Mouse (Mus musculus): ENCODE measurements around the gene Nudt15. TPM values are rescaled to one million over a fixed set of nuclear protein-coding genes. Genes with fewer than 3 reads are reported as not detected.
A peak's percentile ranks its signal among the peaks of the same experiment; 100 is the strongest.

Nudt15 gene
- polyA plus RNA-seq, 1 experiment from 2014 or later = 6.8 TPM

- Histone ChIP-seq H3K9ac (replicated peaks; ENCODE audit: low read depth, low read length) (no peak overlapping the region), H3K27ac (ENCODE audit: low read length) (no peak overlapping the region), H3K9me3 (ENCODE audit: control insufficient read depth, low read depth, low read length) (no peaks in the 10 kb centered on the region), H3K27me3 (ENCODE audit: control insufficient read depth, insufficient read depth, low read length) (no peaks in the 10 kb centered on the region), H3K36me3 (ENCODE audit: control insufficient read depth, insufficient read depth, low read length) (no peaks in the 10 kb centered on the region), H3K4me1 (ENCODE audit: control insufficient read depth, insufficient read depth, low read length) (no peaks in the 10 kb centered on the region), H3K4me3 (ENCODE audit: low read depth, low read length) (no peak overlapping the region), H3K4me2 (replicated peaks; ENCODE audit: low read depth, low read length) (no peak overlapping the region)
- 74% methylated on average over 3 of the region's 3 CpGs for WGBS
- ATAC-seq (ENCODE audit: insufficient number of reproducible peaks, insufficient read depth, low FRiP score, low read depth) = no peak
These were observed 63.5 kb downstream of the Nudt15 start for GRCm38 (mm10) chr14:73484366-73485110.

- Histone ChIP-seq H3K9ac (replicated peaks; ENCODE audit: low read depth, low read length) (no peak overlapping the region), H3K4me3 (ENCODE audit: low read depth, low read length) (no peak overlapping the region), H3K36me3 (ENCODE audit: control insufficient read depth, insufficient read depth, low read length) (no peaks in the 10 kb centered on the region), H3K4me2 (replicated peaks; ENCODE audit: low read depth, low read length) (no peak overlapping the region), H3K9me3 (ENCODE audit: control insufficient read depth, low read depth, low read length) (no peaks in the 10 kb centered on the region), H3K27me3 (ENCODE audit: control insufficient read depth, insufficient read depth, low read length) (no peaks in the 10 kb centered on the region), H3K27ac (ENCODE audit: low read length) (no peak overlapping the region), H3K4me1 (ENCODE audit: control insufficient read depth, insufficient read depth, low read length) (no peaks in the 10 kb centered on the region)
- WGBS = 67% methylated on average over 5 of the region's 5 CpGs
- ATAC-seq (ENCODE audit: insufficient number of reproducible peaks, insufficient read depth, low FRiP score, low read depth) = no peak
These were observed 64.4 kb downstream of the Nudt15 start for GRCm38 (mm10) chr14:73483516-73484229.

GRCm38 (mm10) chr14:73479771-73480170 lies 68.3 kb downstream of the Nudt15 start:
- H3K4me2 ChIP-seq (replicated peaks; ENCODE audit: low read depth, low read length) = no peak overlapping the region
- H3K4me1 ChIP-seq (ENCODE audit: control insufficient read depth, insufficient read depth, low read length) = no peaks in the 10 kb centered on the region
- H3K9ac ChIP-seq (replicated peaks; ENCODE audit: low read depth, low read length) = no peak overlapping the region
- 71% methylated on average over 1 of the region's 1 CpGs for WGBS
- no peaks in the 10 kb centered on the region for H3K9me3 ChIP-seq (ENCODE audit: control insufficient read depth, low read depth, low read length)
- H3K4me3 ChIP-seq (ENCODE audit: low read depth, low read length) = no peak overlapping the region
- no peak overlapping the region for H3K27ac ChIP-seq (ENCODE audit: low read length)
- H3K36me3 ChIP-seq (ENCODE audit: control insufficient read depth, insufficient read depth, low read length) = no peaks in the 10 kb centered on the region
- ATAC-seq (ENCODE audit: insufficient number of reproducible peaks, insufficient read depth, low FRiP score, low read depth) = no peak
- no peaks in the 10 kb centered on the region for H3K27me3 ChIP-seq (ENCODE audit: control insufficient read depth, insufficient read depth, low read length)

- H3K27me3 ChIP-seq (ENCODE audit: control insufficient read depth, insufficient read depth, low read length) = no peaks in the 10 kb centered on the region
- 70% methylated on average over 3 of the region's 3 CpGs for WGBS
These were observed 69.7 kb downstream of the Nudt15 start for GRCm38 (mm10) chr14:73478321-73478720.

GRCm38 (mm10) chr14:73477077-73477476 lies 71.0 kb downstream of the Nudt15 start:
- 91% methylated on average over 10 of the region's 10 CpGs for WGBS
- H3K4me1 ChIP-seq (ENCODE audit: control insufficient read depth, insufficient read depth, low read length) = peaks cover 2% of the 10 kb centered on the region; the same call in 1 of the 2 replicates
- no peak overlapping the region for H3K9ac ChIP-seq (replicated peaks; ENCODE audit: low read depth, low read length)
- no peak for ATAC-seq (ENCODE audit: insufficient number of reproducible peaks, insufficient read depth, low FRiP score, low read depth)
- H3K4me2 ChIP-seq (replicated peaks; ENCODE audit: low read depth, low read length) = no peak overlapping the region
- H3K27me3 ChIP-seq (ENCODE audit: control insufficient read depth, insufficient read depth, low read length) = no peaks in the 10 kb centered on the region
- H3K9me3 ChIP-seq (ENCODE audit: control insufficient read depth, low read depth, low read length) = no peaks in the 10 kb centered on the region
- H3K27ac ChIP-seq (ENCODE audit: low read length) = no peak overlapping the region
- H3K4me3 ChIP-seq (ENCODE audit: low read depth, low read length) = no peak overlapping the region
- no peaks in the 10 kb centered on the region for H3K36me3 ChIP-seq (ENCODE audit: control insufficient read depth, insufficient read depth, low read length)

More at GRCm38 (mm10) chr14:73478321-73478720, 69.7 kb downstream of the Nudt15 start:
- no peaks in the 10 kb centered on the region for H3K9me3 ChIP-seq (ENCODE audit: control insufficient read depth, low read depth, low read length)
- no peak overlapping the region for H3K4me2 ChIP-seq (replicated peaks; ENCODE audit: low read depth, low read length)
- H3K9ac ChIP-seq (replicated peaks; ENCODE audit: low read depth, low read length) = no peak overlapping the region
- H3K4me3 ChIP-seq (ENCODE audit: low read depth, low read length) = no peak overlapping the region
- no peak for ATAC-seq (ENCODE audit: insufficient number of reproducible peaks, insufficient read depth, low FRiP score, low read depth)
- H3K36me3 ChIP-seq (ENCODE audit: control insufficient read depth, insufficient read depth, low read length) = no peaks in the 10 kb centered on the region
- H3K27ac ChIP-seq (ENCODE audit: low read length) = no peak overlapping the region
- peaks cover 2% of the 10 kb centered on the region; the same call in 1 of the 2 replicates for H3K4me1 ChIP-seq (ENCODE audit: control insufficient read depth, insufficient read depth, low read length)

- no peak overlapping the region for H3K4me2 ChIP-seq (replicated peaks; ENCODE audit: low read depth, low read length)
- no peak overlapping the region for H3K27ac ChIP-seq (ENCODE audit: low read length)
- no peaks in the 10 kb centered on the region for H3K36me3 ChIP-seq (ENCODE audit: control insufficient read depth, insufficient read depth, low read length)
- H3K9ac ChIP-seq (replicated peaks; ENCODE audit: low read depth, low read length) = no peak overlapping the region
- no peak overlapping the region for H3K4me3 ChIP-seq (ENCODE audit: low read depth, low read length)
- H3K27me3 ChIP-seq (ENCODE audit: control insufficient read depth, insufficient read depth, low read length) = no peaks in the 10 kb centered on the region
- WGBS = 73% methylated on average over 8 of the region's 8 CpGs
- ATAC-seq (ENCODE audit: insufficient number of reproducible peaks, insufficient read depth, low FRiP score, low read depth) = no peak
- H3K4me1 ChIP-seq (ENCODE audit: control insufficient read depth, insufficient read depth, low read length) = peaks cover 2% of the 10 kb centered on the region; the same call in 1 of the 2 replicates
- H3K9me3 ChIP-seq (ENCODE audit: control insufficient read depth, low read depth, low read length) = no peaks in the 10 kb centered on the region
These were observed 71.6 kb downstream of the Nudt15 start for GRCm38 (mm10) chr14:73476361-73476934.

GRCm38 (mm10) chr14:73475506-73475905 lies 72.5 kb downstream of the Nudt15 start:
- Histone ChIP-seq H3K27ac (ENCODE audit: low read length) (no peak overlapping the region), H3K9me3 (ENCODE audit: control insufficient read depth, low read depth, low read length) (no peaks in the 10 kb centered on the region), H3K9ac (replicated peaks; ENCODE audit: low read depth, low read length) (no peak overlapping the region), H3K4me1 (ENCODE audit: control insufficient read depth, insufficient read depth, low read length) (peaks cover 2% of the 10 kb centered on the region; the same call in 1 of the 2 replicates), H3K27me3 (ENCODE audit: control insufficient read depth, insufficient read depth, low read length) (no peaks in the 10 kb centered on the region), H3K36me3 (ENCODE audit: control insufficient read depth, insufficient read depth, low read length) (no peaks in the 10 kb centered on the region), H3K4me3 (ENCODE audit: low read depth, low read length) (no peak overlapping the region), H3K4me2 (replicated peaks; ENCODE audit: low read depth, low read length) (no peak overlapping the region)
- 77% methylated on average over 7 of the region's 7 CpGs for WGBS
- ATAC-seq (ENCODE audit: insufficient number of reproducible peaks, insufficient read depth, low FRiP score, low read depth) = no peak

- Histone ChIP-seq H3K27me3 (ENCODE audit: control insufficient read depth, insufficient read depth, low read length) (no peaks in the 10 kb centered on the region), H3K27ac (ENCODE audit: low read length) (no peak overlapping the region), H3K4me2 (replicated peaks; ENCODE audit: low read depth, low read length) (no peak overlapping the region), H3K9ac (replicated peaks; ENCODE audit: low read depth, low read length) (no peak overlapping the region), H3K9me3 (ENCODE audit: control insufficient read depth, low read depth, low read length) (no peaks in the 10 kb centered on the region), H3K4me3 (ENCODE audit: low read depth, low read length) (no peak overlapping the region), H3K36me3 (ENCODE audit: control insufficient read depth, insufficient read depth, low read length) (no peaks in the 10 kb centered on the region), H3K4me1 (ENCODE audit: control insufficient read depth, insufficient read depth, low read length) (peaks cover 2% of the 10 kb centered on the region; the same call in 1 of the 2 replicates)
- ATAC-seq (ENCODE audit: insufficient number of reproducible peaks, insufficient read depth, low FRiP score, low read depth) = 0 out of 2 replicates have a peak, but pooled peaks have one; percentile 24
- WGBS = 17% methylated on average over 7 of the region's 7 CpGs
These were observed 73.4 kb downstream of the Nudt15 start for GRCm38 (mm10) chr14:73474636-73475093.
